Mouse (Mus musculus) brain, embryonic 14.5 days (tissue): ENCODE results near the gene Katnb1.

Experiments used
- CTCF ChIP-seq: fragments of 200-500 bp; IDR thresholded peaks from 2 replicates; pipeline ENCODE4 v1.5.1; 2012; ENCODE audit warnings: inconsistent platforms, mild to moderate bottlenecking, moderate library complexity, borderline replicate concordance; ENCODE audit not compliant: insufficient read depth, insufficient read length; ENCODE audit errors: extremely low read depth
- POLR2A ChIP-seq: fragments of 200-500 bp; IDR thresholded peaks from 2 replicates; pipeline ENCODE4 v1.6.1; 2012; ENCODE audit warnings: mild to moderate bottlenecking, inconsistent platforms, borderline replicate concordance; ENCODE audit not compliant: poor library complexity, insufficient read depth, insufficient read length, severe bottlenecking; ENCODE audit errors: extremely low read depth

GRCm38 (mm10) chr8:95146044-95146745 is 65.2 kb downstream of the Katnb1 start:
- TF ChIP-seq CTCF (no peak), POLR2A (no peak)
